Mouse (Mus musculus): ENCODE measurements around the gene Atp2b1.

GRCm38 (mm10) chr10:98916781-98917340 is 2.7 kb downstream of the Atp2b1 start:
- TF ChIP-seq POLR2A (IDR thresholded peaks at IDR 0.05; ENCODE audit: control insufficient read depth, low read depth, low read length) = no peak
- no peak for TF ChIP-seq CTCF (IDR thresholded peaks at IDR 0.05; ENCODE audit: control insufficient read depth, insufficient read depth, insufficient replicate concordance, low read depth, low read length)

Data from testis, adult 2 months (tissue).